Mouse (Mus musculus): Measurements from ENCODE around the gene Ip6k2. TPM values are rescaled to one million over a fixed set of nuclear protein-coding genes. Genes with fewer than 3 reads are reported as not detected.

The Ip6k2 gene
- polyA plus RNA-seq (2015; fragmentation: Nextera tagmentation; extraction: Ambion mirVana): 222 and 228 TPM in 2 replicates

DNA sequence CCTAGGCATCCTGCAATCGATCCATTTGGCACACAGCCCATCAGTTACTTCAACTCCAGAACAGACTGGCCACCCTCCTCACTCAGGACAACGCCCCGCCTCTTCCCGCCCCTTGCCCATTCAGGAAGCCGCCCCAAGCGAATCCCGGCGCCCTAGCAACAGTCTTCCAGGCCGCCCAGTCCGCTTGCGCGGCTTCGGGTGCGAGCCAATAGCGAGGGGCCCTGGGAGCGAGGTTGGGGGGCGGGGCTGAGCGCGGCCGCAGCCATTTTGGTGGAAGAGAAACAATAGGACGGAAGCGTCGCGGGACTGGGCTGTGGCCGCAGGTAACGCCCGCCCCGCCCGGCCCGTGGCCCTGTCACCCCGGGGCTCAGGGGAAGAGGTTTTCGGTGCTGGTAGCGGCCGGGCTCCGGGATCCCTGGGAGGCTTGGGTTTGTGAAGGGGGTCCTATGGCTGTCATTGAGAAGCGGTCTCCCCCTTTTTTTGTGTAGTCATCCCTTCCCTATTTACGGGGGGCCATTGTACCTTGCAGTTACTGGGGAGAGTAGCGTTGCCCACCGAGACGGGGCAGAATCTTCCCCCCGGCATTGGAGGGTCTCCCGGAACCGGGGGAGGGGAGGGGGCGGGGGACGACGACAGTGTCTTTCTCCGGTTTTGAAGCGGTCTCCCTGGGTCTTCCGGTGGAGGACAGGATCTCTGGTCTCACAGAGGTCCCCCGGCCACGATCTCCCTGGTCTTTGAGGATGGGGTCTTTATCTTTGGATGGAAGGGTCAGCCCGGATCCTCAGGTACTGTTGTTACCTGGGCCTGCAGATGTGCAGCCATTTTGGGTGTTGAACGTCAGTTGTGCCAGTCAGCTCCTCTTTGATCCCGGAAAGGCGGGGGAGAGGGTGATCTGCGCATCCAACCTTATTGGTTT is at the start of gene Ip6k2:
Gene Ip6k2 (plus strand): TSS at position 249 of the 916 bp plus-strand sequence.
- H3K4me3 ChIP-seq: peak within 1 kb of the TSS; percentile 85
- WGBS: under 1% methylated on average over 56 of the region's 56 CpGs
- H3K4me1 ChIP-seq (replicated peaks): peaks cover 52% of the 10 kb centered on the region

DNA sequence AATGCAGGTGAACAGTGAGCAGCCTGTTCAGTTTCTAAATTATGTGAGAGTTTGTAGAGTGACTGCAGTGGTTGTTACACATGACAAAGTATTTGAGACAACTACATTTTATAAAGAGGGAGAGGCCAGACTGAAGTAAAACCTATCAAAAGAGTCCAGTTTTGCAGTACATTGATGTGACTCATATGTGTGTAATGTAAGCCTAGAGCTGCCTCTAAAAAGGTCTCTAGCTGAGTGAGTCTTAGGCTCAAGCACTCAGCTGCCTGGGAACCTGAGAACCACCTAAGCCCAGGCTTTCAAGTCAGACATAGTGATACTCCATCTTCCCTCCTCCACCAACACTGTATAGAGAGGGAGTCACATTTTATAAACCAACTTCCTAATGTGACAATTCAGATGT is 49.0 kb upstream of the Ip6k2 start:
- peaks cover 38% of the 10 kb centered on the region for H3K36me3 ChIP-seq
- no peak for ATAC-seq (ENCODE audit: low FRiP score)

More for the DNA sequence above, at the start of gene Ip6k2:
- peak within 1 kb of the TSS; percentile 99 for H3K9ac ChIP-seq
- peak within 1 kb of the TSS; percentile 90 for H3K4me2 ChIP-seq
- no peaks in the 10 kb centered on the region for H3K36me3 ChIP-seq
- no peaks in the 10 kb centered on the region for H3K9me3 ChIP-seq
- ATAC-seq (ENCODE audit: low FRiP score): peak; percentile 97
- no peaks in the 10 kb centered on the region for H3K27me3 ChIP-seq
- peak within 1 kb of the TSS; percentile 99 for H3K27ac ChIP-seq

DNA sequence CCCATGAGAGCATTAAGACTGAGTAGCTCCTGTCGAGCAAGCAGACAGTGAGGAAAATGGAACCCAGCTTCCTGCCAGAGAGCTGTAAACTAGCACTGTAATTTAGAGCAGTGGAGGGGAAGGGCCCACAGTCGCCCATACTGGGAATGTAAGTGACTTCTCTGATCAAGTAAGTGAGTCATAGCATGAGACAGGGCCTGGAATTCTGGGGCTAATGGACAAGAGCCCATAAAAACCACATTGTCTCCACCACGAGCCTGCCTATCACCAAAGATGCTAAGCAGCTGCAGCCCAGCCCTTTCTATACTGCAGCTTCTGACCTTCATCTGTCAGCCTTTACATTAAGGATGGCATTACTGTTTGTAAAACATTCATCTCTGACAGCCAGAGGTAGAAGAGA is 44.4 kb upstream of the Ip6k2 start:
- ATAC-seq (ENCODE audit: low FRiP score): no peak
- Histone ChIP-seq H3K36me3 (peaks cover 60% of the 10 kb centered on the region), H3K9ac (no peak overlapping the region), H3K4me1 (replicated peaks) (no peaks in the 10 kb centered on the region), H3K4me2 (no peak overlapping the region), H3K4me3 (no peak overlapping the region), H3K27ac (no peak overlapping the region), H3K27me3 (no peaks in the 10 kb centered on the region), H3K9me3 (no peaks in the 10 kb centered on the region)
- 58% methylated on average over 3 of the region's 3 CpGs for WGBS

More for the DNA sequence above, 49.0 kb upstream of the Ip6k2 start:
- no peak overlapping the region for H3K27ac ChIP-seq
- H3K9me3 ChIP-seq: no peaks in the 10 kb centered on the region
- no peaks in the 10 kb centered on the region for H3K27me3 ChIP-seq
- H3K9ac ChIP-seq: no peak overlapping the region
- H3K4me1 ChIP-seq (replicated peaks): no peaks in the 10 kb centered on the region
- no peak overlapping the region for H3K4me2 ChIP-seq
- no peak overlapping the region for H3K4me3 ChIP-seq

DNA sequence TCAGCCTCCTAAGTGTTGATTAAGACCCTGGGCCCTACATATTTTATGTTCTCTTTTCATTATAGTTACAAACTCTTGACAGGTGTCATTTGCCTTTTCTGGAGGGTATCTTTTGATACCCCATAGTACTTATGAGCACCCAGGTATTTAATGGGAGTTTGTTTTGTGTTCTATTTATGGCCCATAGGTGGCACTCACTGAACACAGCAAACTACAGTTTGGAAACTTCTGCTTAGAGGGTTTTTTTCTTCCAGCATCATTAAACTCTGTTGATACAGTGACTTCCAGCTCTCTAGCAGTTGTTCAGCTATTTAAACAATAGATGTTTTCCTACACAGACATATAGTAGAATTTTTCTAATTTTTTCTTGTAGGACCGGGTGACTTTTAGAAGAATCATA is 43.5 kb upstream of the Ip6k2 start:
- Histone ChIP-seq H3K4me1 (replicated peaks) (no peaks in the 10 kb centered on the region), H3K9ac (no peak overlapping the region), H3K27me3 (no peaks in the 10 kb centered on the region), H3K36me3 (peaks cover 60% of the 10 kb centered on the region), H3K9me3 (no peaks in the 10 kb centered on the region), H3K4me3 (no peak overlapping the region), H3K27ac (no peak overlapping the region), H3K4me2 (no peak overlapping the region)
- 93% methylated on average over 1 of the region's 1 CpGs for WGBS
- no peak for ATAC-seq (ENCODE audit: low FRiP score)

DNA sequence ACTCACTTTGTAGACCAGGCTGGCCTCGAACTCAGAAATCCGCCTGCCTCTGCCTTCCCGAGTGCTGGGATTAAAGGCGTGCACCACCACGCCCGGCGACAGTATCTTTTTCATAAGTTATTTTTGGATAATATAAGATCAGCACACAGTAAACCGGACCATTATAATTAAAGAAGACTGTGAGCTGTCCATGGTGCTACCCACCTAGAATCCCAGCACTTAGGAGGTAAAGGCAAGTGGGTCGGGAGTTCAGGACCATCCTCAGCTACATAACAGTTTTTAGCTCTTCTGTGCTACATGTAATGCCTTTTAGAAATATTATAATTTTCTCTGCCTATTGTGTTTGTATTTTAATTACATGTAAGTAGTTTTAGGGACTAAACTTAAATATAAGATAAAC is 41.5 kb upstream of the Ip6k2 start:
- Histone ChIP-seq H3K4me3 (no peak overlapping the region), H3K9ac (no peak overlapping the region), H3K27ac (no peak overlapping the region), H3K9me3 (no peaks in the 10 kb centered on the region), H3K4me1 (replicated peaks) (no peaks in the 10 kb centered on the region), H3K4me2 (no peak overlapping the region), H3K27me3 (no peaks in the 10 kb centered on the region), H3K36me3 (peaks cover 65% of the 10 kb centered on the region)
- no peak for ATAC-seq (ENCODE audit: low FRiP score)
- 90% methylated on average over 9 of the region's 9 CpGs for WGBS

DNA sequence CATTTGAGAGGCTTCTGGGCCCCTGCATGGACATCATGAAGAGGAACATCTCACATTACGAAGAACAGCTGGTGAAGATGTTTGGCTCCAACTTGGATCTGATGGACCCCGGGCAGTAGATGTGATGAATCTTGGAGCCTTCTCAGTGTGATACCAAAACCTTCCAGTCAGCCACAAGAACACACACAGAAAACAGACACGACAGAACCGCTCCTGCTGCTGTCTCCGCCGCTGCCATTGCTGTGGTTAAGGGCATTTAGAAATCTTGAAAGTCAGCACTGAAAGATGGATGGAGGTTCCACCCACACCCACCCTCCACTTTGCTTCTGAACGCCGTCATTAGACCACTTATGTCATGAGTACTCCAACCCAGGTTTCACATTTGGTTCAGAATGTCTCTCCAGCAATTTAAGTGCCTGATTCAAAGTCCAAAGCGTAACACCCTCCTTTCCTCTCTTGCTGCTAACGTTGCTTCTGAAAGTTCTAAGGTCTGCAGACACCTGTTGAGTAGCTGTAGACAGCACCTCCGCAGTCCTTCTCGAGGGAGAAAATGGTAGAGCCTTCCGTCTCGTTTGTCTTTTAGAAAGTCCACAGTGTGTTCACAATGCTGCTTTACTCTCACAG is 36.6 kb upstream of the Ip6k2 start:
- Histone ChIP-seq H3K27me3 (no peaks in the 10 kb centered on the region), H3K36me3 (peaks cover 72% of the 10 kb centered on the region), H3K9ac (no peak overlapping the region), H3K4me3 (no peak overlapping the region), H3K27ac (no peak overlapping the region), H3K4me2 (no peak overlapping the region), H3K9me3 (no peaks in the 10 kb centered on the region), H3K4me1 (replicated peaks) (no peaks in the 10 kb centered on the region)
- ATAC-seq (ENCODE audit: low FRiP score): no peak
- WGBS: 92% methylated on average over 14 of the region's 14 CpGs

DNA sequence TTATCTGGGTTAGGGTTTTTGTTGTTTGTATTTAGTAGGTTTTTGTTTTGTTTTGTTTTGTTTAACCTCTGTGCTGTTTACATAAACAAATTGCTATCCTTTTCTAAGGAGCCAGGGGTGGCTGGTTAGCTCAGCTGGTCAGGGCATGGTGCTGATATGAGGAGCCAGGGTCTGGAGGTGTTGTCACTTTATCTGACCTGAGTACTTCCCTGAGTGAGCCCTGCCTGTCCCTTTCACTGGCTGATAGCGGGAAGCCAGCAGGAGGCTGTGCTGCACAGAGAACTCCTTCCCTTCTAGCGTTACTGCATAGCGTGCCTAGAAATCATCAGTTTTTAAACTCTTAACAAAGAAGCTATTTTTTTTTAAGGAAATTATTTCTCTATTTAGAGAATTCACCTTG is 35.9 kb upstream of the Ip6k2 start:
- Histone ChIP-seq H3K4me3 (no peak overlapping the region), H3K4me1 (replicated peaks) (no peaks in the 10 kb centered on the region), H3K27ac (no peak overlapping the region), H3K36me3 (peaks cover 65% of the 10 kb centered on the region), H3K9me3 (no peaks in the 10 kb centered on the region), H3K27me3 (no peaks in the 10 kb centered on the region), H3K4me2 (no peak overlapping the region), H3K9ac (no peak overlapping the region)
- WGBS: 78% methylated on average over 3 of the region's 3 CpGs
- ATAC-seq (ENCODE audit: low FRiP score): no peak

DNA sequence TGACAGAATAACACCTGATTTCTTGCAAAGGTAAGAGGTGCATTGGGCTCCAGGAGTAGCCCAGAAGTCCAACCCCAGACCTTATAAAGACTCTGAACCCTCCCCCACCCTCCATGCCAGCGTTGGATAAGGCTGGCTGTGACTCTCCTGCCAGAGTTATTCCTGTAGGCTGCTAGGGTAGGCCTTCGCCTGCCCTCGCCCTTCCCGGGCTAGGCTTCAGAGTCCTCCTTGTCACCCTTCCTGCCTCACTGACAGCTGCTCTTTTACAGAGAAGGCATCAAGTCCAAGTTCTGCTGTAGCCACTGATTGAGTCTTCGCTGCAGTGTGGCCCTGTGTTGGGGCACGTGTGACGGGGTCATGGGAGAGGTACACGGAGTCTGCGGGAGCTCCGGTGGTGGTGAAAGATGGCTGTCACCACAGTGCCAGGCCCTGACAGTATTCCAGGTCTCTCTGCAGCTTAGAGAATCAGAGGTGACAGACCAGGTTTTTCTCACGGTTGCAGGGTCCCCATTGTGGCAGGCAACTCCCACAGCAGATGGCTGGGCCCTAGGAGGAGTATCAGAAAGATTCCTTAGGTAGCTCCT is 34.9 kb upstream of the Ip6k2 start:
- 0 out of 2 replicates have a peak overlapping the region, but pooled peaks have one; percentile 3 for H3K27ac ChIP-seq

DNA sequence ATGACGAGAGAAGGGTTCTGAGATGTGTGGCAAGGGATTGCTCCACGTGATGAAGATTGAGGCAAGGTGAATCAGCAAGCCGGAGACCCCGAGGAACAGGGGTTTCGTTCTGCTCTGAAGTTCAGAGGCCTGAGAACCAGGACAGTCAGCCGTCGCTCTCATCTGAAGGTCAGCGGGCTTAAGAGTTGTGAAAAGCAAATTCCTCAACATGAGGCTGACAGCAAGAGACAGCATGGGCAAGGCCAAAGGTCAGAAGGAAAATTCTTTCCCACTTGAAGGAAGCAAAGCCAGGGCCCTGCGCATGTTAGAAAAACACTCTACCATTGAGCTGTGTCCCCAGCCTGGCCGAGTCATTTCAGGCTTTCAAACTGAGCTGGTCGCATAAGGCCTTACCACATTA is 33.0 kb upstream of the Ip6k2 start:
- Histone ChIP-seq H3K4me3 (no peak overlapping the region), H3K4me1 (replicated peaks) (no peaks in the 10 kb centered on the region), H3K4me2 (no peak overlapping the region), H3K36me3 (peaks cover 37% of the 10 kb centered on the region), H3K9me3 (no peaks in the 10 kb centered on the region), H3K27ac (no peak overlapping the region), H3K9ac (no peak overlapping the region), H3K27me3 (no peaks in the 10 kb centered on the region)
- ATAC-seq (ENCODE audit: low FRiP score): no peak
- WGBS: 90% methylated on average over 11 of the region's 11 CpGs

More for the DNA sequence above, 34.9 kb upstream of the Ip6k2 start:
- H3K36me3 ChIP-seq: peaks cover 56% of the 10 kb centered on the region
- H3K4me1 ChIP-seq (replicated peaks): no peaks in the 10 kb centered on the region
- H3K9ac ChIP-seq: no peak overlapping the region
- H3K9me3 ChIP-seq: no peaks in the 10 kb centered on the region
- H3K4me3 ChIP-seq: no peak overlapping the region
- H3K4me2 ChIP-seq: no peak overlapping the region
- H3K27me3 ChIP-seq: no peaks in the 10 kb centered on the region
- no peak for ATAC-seq (ENCODE audit: low FRiP score)
- 77% methylated on average over 11 of the region's 11 CpGs for WGBS

DNA sequence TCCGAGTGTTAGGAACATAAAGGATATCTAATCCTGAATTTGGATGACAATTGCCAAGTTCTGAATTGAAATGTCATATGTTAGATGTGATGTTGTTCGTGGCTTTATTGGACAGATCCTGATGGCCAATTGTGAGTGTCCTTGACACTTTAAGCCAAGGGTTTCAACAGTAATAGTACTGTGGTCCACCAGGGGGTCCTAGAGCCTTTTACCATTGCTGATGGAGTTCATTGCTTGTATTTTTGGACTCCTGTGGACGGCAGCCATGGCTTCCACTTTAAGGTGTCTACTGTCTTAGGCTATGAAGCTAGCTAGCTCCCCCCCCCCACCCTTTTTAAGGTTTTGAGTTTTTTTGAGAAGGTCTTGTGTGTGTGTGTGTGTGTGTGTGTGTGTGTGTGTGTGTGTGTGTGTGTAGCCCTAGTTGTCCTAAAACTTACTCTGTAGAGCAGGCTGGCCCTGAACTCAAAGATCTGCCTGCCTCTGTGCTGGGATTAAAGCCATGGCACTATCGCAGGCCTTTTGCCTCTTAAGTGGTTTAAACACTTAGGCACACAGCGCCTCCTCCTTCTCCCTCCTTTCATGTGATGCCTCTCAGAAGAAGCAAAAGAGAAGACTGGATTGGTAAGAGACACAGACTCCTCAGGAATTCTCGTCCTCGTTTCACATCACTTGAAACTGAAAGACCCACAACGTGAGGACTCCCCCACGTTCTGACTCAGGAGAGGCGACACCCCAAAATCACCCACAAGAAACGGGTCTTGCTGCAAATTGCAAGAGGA is 31.3 kb upstream of the Ip6k2 start:
- Histone ChIP-seq H3K9ac (no peak overlapping the region), H3K4me1 (replicated peaks) (no peaks in the 10 kb centered on the region), H3K4me3 (no peak overlapping the region), H3K4me2 (no peak overlapping the region), H3K36me3 (peaks cover 21% of the 10 kb centered on the region), H3K27me3 (no peaks in the 10 kb centered on the region), H3K27ac (no peak overlapping the region), H3K9me3 (no peaks in the 10 kb centered on the region)
- ATAC-seq (ENCODE audit: low FRiP score): no peak
- WGBS: 91% methylated on average over 11 of the region's 11 CpGs

DNA sequence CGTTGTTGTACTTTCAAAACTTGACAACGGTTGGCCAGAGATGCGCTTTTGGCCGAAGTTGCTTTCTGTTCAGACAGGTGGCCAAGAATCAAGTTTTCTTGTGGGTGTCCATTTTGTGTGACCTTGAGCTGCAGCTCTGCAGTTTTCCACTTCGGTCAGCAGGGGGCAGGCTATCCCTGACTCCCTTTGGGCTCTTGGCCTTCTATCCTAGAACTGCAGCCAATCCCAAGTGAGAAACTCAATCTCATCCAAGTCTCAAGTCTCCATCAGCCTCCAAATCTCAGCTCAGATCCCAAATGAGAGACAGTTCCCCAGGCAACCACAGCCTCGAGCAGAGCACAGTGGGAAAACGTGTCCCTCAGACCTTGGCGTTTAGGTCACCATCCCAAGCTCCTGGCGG is 30.3 kb upstream of the Ip6k2 start:
- Histone ChIP-seq H3K4me3 (no peak overlapping the region), H3K4me1 (replicated peaks) (no peaks in the 10 kb centered on the region), H3K36me3 (peaks cover 12% of the 10 kb centered on the region), H3K4me2 (no peak overlapping the region), H3K9me3 (no peaks in the 10 kb centered on the region), H3K27me3 (no peaks in the 10 kb centered on the region), H3K27ac (no peak overlapping the region), H3K9ac (no peak overlapping the region)
- WGBS: 62% methylated on average over 9 of the region's 9 CpGs
- no peak for ATAC-seq (ENCODE audit: low FRiP score)

DNA sequence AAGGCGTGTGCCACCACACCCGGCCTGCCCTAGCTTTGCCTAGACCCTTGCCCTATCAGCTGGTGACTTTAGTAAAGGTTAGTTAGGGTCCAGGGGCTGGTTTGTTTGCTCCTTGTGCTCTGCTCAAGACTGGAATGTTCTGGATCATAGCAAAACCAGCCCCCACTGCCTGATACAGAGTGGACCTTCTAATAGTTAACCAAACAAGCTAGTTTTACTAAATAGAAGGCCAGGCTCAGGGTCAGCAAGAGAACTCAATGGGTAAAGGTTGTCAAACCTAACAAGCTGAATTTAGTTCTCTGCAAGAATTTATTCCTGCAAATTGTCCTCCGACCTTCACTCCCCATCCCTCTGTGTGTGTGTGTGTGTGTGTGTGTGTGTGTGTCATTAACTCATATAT is 29.6 kb upstream of the Ip6k2 start:
- no peak for ATAC-seq (ENCODE audit: low FRiP score)
- Histone ChIP-seq H3K4me1 (replicated peaks) (no peaks in the 10 kb centered on the region), H3K36me3 (peaks cover 6% of the 10 kb centered on the region), H3K27ac (no peak overlapping the region), H3K4me3 (no peak overlapping the region), H3K4me2 (no peak overlapping the region), H3K9ac (0 out of 2 replicates have a peak overlapping the region, but pooled peaks have one; percentile 24), H3K9me3 (no peaks in the 10 kb centered on the region), H3K27me3 (no peaks in the 10 kb centered on the region)
- 93% methylated on average over 3 of the region's 3 CpGs for WGBS

Data from hindbrain, embryonic 13.5 days (tissue).